Mouse (Mus musculus) embryonic facial prominence, embryonic 14.5 days (tissue): ENCODE data around the gene Gm42517. TPM values are rescaled to one million over a fixed set of nuclear protein-coding genes. Genes with fewer than 3 reads are reported as not detected.

Source experiments
- ATAC-seq: fragments of 200-750 bp; cut with Nextera tagmentation; 2 replicates; pipeline ENCODE4 v1.8.0; 2017; ENCODE audit warnings: low read depth, moderate number of reproducible peaks, moderate TSS enrichment
- DNase-seq: peaks from one replicate; pipeline ENCODE4 v3.0.0-alpha.2; 2015; ENCODE audit warnings: low spot score
- H3K27ac ChIP-seq: fragments of 300-500 bp; sonication (generic); replicated peaks from 2 replicates; pipeline ENCODE4 v1.5.1; 2014; ENCODE audit warnings: low read depth, mild to moderate bottlenecking, low read length, moderate library complexity
- H3K27me3 ChIP-seq: fragments of 300-500 bp; sonication (generic); replicated peaks from 2 replicates; pipeline ENCODE4 v1.6.1; 2014; ENCODE audit warnings: low read length; ENCODE audit not compliant: control insufficient read depth, insufficient read depth
- H3K36me3 ChIP-seq: fragments of 300-500 bp; sonication (generic); 2 replicates; pipeline ENCODE4 v1.6.1; 2014; ENCODE audit warnings: low read length, mixed read lengths; ENCODE audit not compliant: control insufficient read depth, insufficient read depth
- H3K4me1 ChIP-seq: fragments of 300-500 bp; sonication (generic); 2 replicates; pipeline ENCODE4 v1.6.1; 2014; ENCODE audit warnings: antibody characterized with exemption, low read length; ENCODE audit not compliant: control insufficient read depth, insufficient read depth
- H3K4me2 ChIP-seq: fragments of 300-500 bp; sonication (generic); 2 replicates; pipeline ENCODE4 v1.6.1; 2014; ENCODE audit warnings: low read depth, mild to moderate bottlenecking, low read length, moderate library complexity, mixed read lengths
- H3K4me3 ChIP-seq: fragments of 300-500 bp; sonication (generic); 2 replicates; pipeline ENCODE4 v1.5.1; 2014; ENCODE audit warnings: low read depth, mild to moderate bottlenecking, low read length
- H3K9ac ChIP-seq: fragments of 300-500 bp; sonication (generic); 2 replicates; pipeline ENCODE4 v1.6.1; 2014; ENCODE audit warnings: low read depth, mild to moderate bottlenecking, low read length, moderate library complexity, mixed read lengths
- H3K9me3 ChIP-seq: fragments of 300-500 bp; sonication (generic); 2 replicates; pipeline ENCODE4 v1.6.1; 2016; ENCODE audit warnings: low read length; ENCODE audit not compliant: control insufficient read depth
- WGBS: fragments of 180-500 bp; shearing (Covaris S2); extraction: QIAGEN DNeasy Blood & Tissue Kit; methylation state at CpG from one replicate; pipeline ENCODE4 v1.1.7; 2014; 5-methylcytosine and 5-hydroxymethylcytosine counted together
- polyA plus RNA-seq: library from polyadenylated mRNA; unstranded; fragments of >200 nt; fragmentation: Nextera tagmentation; extraction: Ambion mirVana; gene quantifications from 2 replicates; pipeline ENCODE4 v1.2.1, GENCODE M21; 2014

The Gm42517 gene
- polyA plus RNA-seq, 1 experiment from 2014 or later = 0.77 TPM

- no peaks in the 10 kb centered on the region for H3K4me1 ChIP-seq
- H3K4me2 ChIP-seq = no peak overlapping the region
- H3K27ac ChIP-seq = no peak overlapping the region
- peaks cover 33% of the 10 kb centered on the region for H3K36me3 ChIP-seq
- H3K9me3 ChIP-seq = no peaks in the 10 kb centered on the region
- ATAC-seq (no peak), DNase-seq (no peak)
- 91% methylated on average over 4 of the region's 4 CpGs for WGBS
- no peaks in the 10 kb centered on the region for H3K27me3 ChIP-seq
- no peak overlapping the region for H3K4me3 ChIP-seq
- no peak overlapping the region for H3K9ac ChIP-seq
These were observed 24.0 kb downstream of the Gm42517 start for GRCm38 (mm10) chr5:108343680-108344170.

- H3K4me2 ChIP-seq = no peak overlapping the region
- H3K27me3 ChIP-seq = no peaks in the 10 kb centered on the region
- DNase-seq (no peak), ATAC-seq (no peak)
- WGBS = 82% methylated on average over 3 of the region's 3 CpGs
- no peak overlapping the region for H3K4me3 ChIP-seq
- H3K9ac ChIP-seq = no peak overlapping the region
- H3K4me1 ChIP-seq = no peaks in the 10 kb centered on the region
- H3K27ac ChIP-seq = no peak overlapping the region
- H3K9me3 ChIP-seq = no peaks in the 10 kb centered on the region
- H3K36me3 ChIP-seq = peaks cover 48% of the 10 kb centered on the region
These were observed 29.7 kb downstream of the Gm42517 start for GRCm38 (mm10) chr5:108338049-108338448.

GRCm38 (mm10) chr5:108337385-108337784, 30.3 kb downstream of the Gm42517 start:
- Histone ChIP-seq H3K4me3 (no peak overlapping the region), H3K27me3 (no peaks in the 10 kb centered on the region), H3K9me3 (no peaks in the 10 kb centered on the region), H3K27ac (no peak overlapping the region), H3K36me3 (peaks cover 51% of the 10 kb centered on the region), H3K4me1 (no peaks in the 10 kb centered on the region), H3K4me2 (no peak overlapping the region), H3K9ac (no peak overlapping the region)
- ATAC-seq (no peak), DNase-seq (no peak)
- WGBS = 85% methylated on average over 4 of the region's 4 CpGs

- WGBS = 88% methylated on average over 1 of the region's 1 CpGs
- H3K4me2 ChIP-seq = no peak overlapping the region
- H3K4me1 ChIP-seq = no peaks in the 10 kb centered on the region
- no peak for ATAC-seq
- no peak overlapping the region for H3K9ac ChIP-seq
- H3K9me3 ChIP-seq = no peaks in the 10 kb centered on the region
- no peak for DNase-seq
- peaks cover 36% of the 10 kb centered on the region for H3K36me3 ChIP-seq
- H3K4me3 ChIP-seq = no peak overlapping the region
- no peaks in the 10 kb centered on the region for H3K27me3 ChIP-seq
- H3K27ac ChIP-seq = no peak overlapping the region
These were observed 36.7 kb downstream of the Gm42517 start for GRCm38 (mm10) chr5:108331051-108331450.

Other genes with a start within 250 kb of the Gm42517 start
- gene Tmed5, start 235.3 kb downstream of the Gm42517 start, polyA plus RNA-seq = 25.8 and 29.6 TPM in 2 replicates
- gene Ccdc18, start 235.0 kb downstream of the Gm42517 start, polyA plus RNA-seq = 6.7 and 9.0 TPM in 2 replicates
- gene Dr1, start 99.0 kb downstream of the Gm42517 start, polyA plus RNA-seq = 43.6 and 49.0 TPM in 2 replicates
- gene Pigg, start 55.3 kb downstream of the Gm42517 start, polyA plus RNA-seq = 1.9 and 3.3 TPM in 2 replicates
- gene Pde6b, start 20.5 kb upstream of the Gm42517 start, polyA plus RNA-seq = not detected in 2 replicates
- 388 and 486 TPM in 2 replicates for gene Atp5k, start 66.5 kb upstream of the Gm42517 start, polyA plus RNA-seq
- gene Mfsd7a, start 81.0 kb upstream of the Gm42517 start, polyA plus RNA-seq = 0.42 and 0.58 TPM in 2 replicates
- gene Pcgf3, start 93.3 kb upstream of the Gm42517 start, polyA plus RNA-seq = 22.9 and 23.8 TPM in 2 replicates
- gene Cplx1, start 182.1 kb upstream of the Gm42517 start, polyA plus RNA-seq = 10.6 and 11.7 TPM in 2 replicates